Mouse (Mus musculus) megakaryocyte, embryonic 14.5 days (primary cell): ENCODE results near the gene Bud23.

Source experiments
- FLI1 ChIP-seq: IDR thresholded peaks from 2 replicates; pipeline ENCODE4 v1.6.1; 2012; ENCODE audit warnings: low read length, inconsistent platforms, mixed read lengths
- GATA1 ChIP-seq: IDR thresholded peaks from 3 replicates; pipeline ENCODE4 v1.6.1; 2012; ENCODE audit warnings: mixed read lengths, low read length, inconsistent platforms, borderline replicate concordance

- TF ChIP-seq GATA1, result no peak
- no peak for TF ChIP-seq FLI1
These were observed 40.0 kb downstream of the Bud23 start for GRCm38 (mm10) chr5:135024665-135025224.
